Mouse (Mus musculus): ENCODE measurements around the gene Dnajc10.

The Dnajc10 gene

GRCm38 (mm10) chr2:80340537-80340936 lies 25.3 kb downstream of the Dnajc10 start:
- DNase-seq (ENCODE audit: extremely low spot score, low spot score) = no peak

- no peak for DNase-seq (ENCODE audit: extremely low spot score, low spot score)
These were observed 39.3 kb downstream of the Dnajc10 start for GRCm38 (mm10) chr2:80354531-80354930.

GRCm38 (mm10) chr2:80356656-80357231 lies 41.5 kb downstream of the Dnajc10 start:
- DNase-seq (ENCODE audit: extremely low spot score, low spot score) = no peak

- DNase-seq (ENCODE audit: extremely low spot score, low spot score) = no peak
These were observed 56.2 kb downstream of the Dnajc10 start for GRCm38 (mm10) chr2:80371458-80371857.

- no peak for DNase-seq (ENCODE audit: extremely low spot score, low spot score)
These were observed 59.6 kb downstream of the Dnajc10 start for GRCm38 (mm10) chr2:80374892-80375291.

GRCm38 (mm10) chr2:80379848-80380247 lies 64.6 kb downstream of the Dnajc10 start:
- DNase-seq (ENCODE audit: extremely low spot score, low spot score) = no peak

- DNase-seq (ENCODE audit: extremely low spot score, low spot score) = no peak
These were observed 69.2 kb downstream of the Dnajc10 start for GRCm38 (mm10) chr2:80384447-80384846.

- DNase-seq (ENCODE audit: extremely low spot score, low spot score) = no peak
These were observed 71.0 kb downstream of the Dnajc10 start for GRCm38 (mm10) chr2:80386255-80386654.

- no peak for DNase-seq (ENCODE audit: extremely low spot score, low spot score)
These were observed 72.4 kb downstream of the Dnajc10 start for GRCm38 (mm10) chr2:80387668-80388067.

GRCm38 (mm10) chr2:80388341-80388740 lies 73.1 kb downstream of the Dnajc10 start:
- no peak for DNase-seq (ENCODE audit: extremely low spot score, low spot score)

- no peak for DNase-seq (ENCODE audit: extremely low spot score, low spot score)
These were observed 80.8 kb downstream of the Dnajc10 start for GRCm38 (mm10) chr2:80396057-80396456.

GRCm38 (mm10) chr2:80396864-80397263 lies 81.6 kb downstream of the Dnajc10 start:
- DNase-seq (ENCODE audit: extremely low spot score, low spot score) = no peak

GRCm38 (mm10) chr2:80398595-80399099 lies 83.4 kb downstream of the Dnajc10 start:
- DNase-seq (ENCODE audit: extremely low spot score, low spot score) = peak; percentile 29
